Mouse (Mus musculus): ENCODE measurements around the gene Olfr1154. TPM values are rescaled to one million over a fixed set of nuclear protein-coding genes. Genes with fewer than 3 reads are reported as not detected.

Gene Olfr1154
- total RNA-seq (2022): not detected

- DNase-seq (ENCODE audit: low spot score in 2 of 2): no peak
Measured at GRCm38 (mm10) chr2:87905066-87905465, at the start of gene Olfr1154. Gene Olfr1154 (minus strand): TSS chr2:87905166.

DNA sequence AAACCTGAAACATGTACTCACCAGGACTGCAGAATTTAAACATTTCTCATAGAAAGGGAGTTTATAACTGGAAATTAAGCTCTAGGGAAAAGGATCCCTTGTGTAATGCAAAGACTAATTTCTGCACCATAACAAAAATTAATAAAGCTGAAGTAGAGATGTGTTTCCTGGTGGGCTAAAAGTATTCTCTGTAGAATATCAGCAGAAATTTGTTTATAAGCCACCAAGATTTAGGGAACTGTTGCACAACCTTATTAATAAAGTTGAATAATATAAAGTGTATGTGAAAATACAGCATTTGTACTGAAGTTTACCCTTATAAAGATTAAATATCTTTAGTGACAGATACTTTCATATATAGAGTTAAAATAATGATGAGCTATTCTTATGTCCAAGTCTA is 48.0 kb upstream of the Olfr1154 start, which contains the start of gene Olfr1156:
Gene Olfr1156, minus strand, starts transcription at position 101 of the 400 bp plus-strand sequence.
- DNase-seq (ENCODE audit: low spot score in 2 of 2): no peak

- no peak for DNase-seq (ENCODE audit: low spot score in 2 of 2)
Measured at GRCm38 (mm10) chr2:87945037-87945436, 40.1 kb upstream of the Olfr1154 start, which contains the start of gene Olfr1155. Gene Olfr1155 (minus strand): TSS chr2:87945137.

GRCm38 (mm10) chr2:87894662-87895061 is 10.3 kb downstream of the Olfr1154 start, which contains the start of gene Olfr1153:
Gene Olfr1153 (plus strand): TSS chr2:87894962.
- DNase-seq (ENCODE audit: low spot score in 2 of 2): no peak

GRCm38 (mm10) chr2:87866192-87866591 is 38.8 kb downstream of the Olfr1154 start, which contains the start of gene Olfr1152:
Gene Olfr1152 (plus strand): TSS chr2:87866492.
- DNase-seq (ENCODE audit: low spot score in 2 of 2): no peak

- no peak for DNase-seq (ENCODE audit: low spot score in 2 of 2)
Measured at GRCm38 (mm10) chr2:87855562-87855961, 49.4 kb downstream of the Olfr1154 start, which contains the start of gene Olfr1151. Gene Olfr1151 (plus strand): TSS chr2:87855862.

Other genes with a start within 250 kb of the Olfr1154 start
- not detected for gene Olfr1134, start 246.7 kb downstream of the Olfr1154 start, total RNA-seq (2022)
- not detected for gene Olfr1135, start 231.5 kb downstream of the Olfr1154 start, total RNA-seq (2022)
- not detected for gene Olfr1136, start 211.2 kb downstream of the Olfr1154 start, total RNA-seq (2022)
- gene Olfr1137, start 192.0 kb downstream of the Olfr1154 start, total RNA-seq (2022): not detected
- gene Olfr1138, start 165.2 kb downstream of the Olfr1154 start, total RNA-seq (2022): not detected
- gene Olfr1140, start 161.4 kb downstream of the Olfr1154 start, total RNA-seq (2022): not detected
- gene Olfr1141, start 151.2 kb downstream of the Olfr1154 start, total RNA-seq (2022): not detected
- not detected for gene Olfr152, start 125.7 kb downstream of the Olfr1154 start, total RNA-seq (2022)
- gene Olfr1143, start 104.6 kb downstream of the Olfr1154 start, total RNA-seq (2022): not detected
- gene Olfr1145, start 95.3 kb downstream of the Olfr1154 start, total RNA-seq (2022): not detected
- not detected for gene Olfr1148, start 74.6 kb downstream of the Olfr1154 start, total RNA-seq (2022)
- gene Olfr1150-ps1, start 61.2 kb downstream of the Olfr1154 start, total RNA-seq (2022): not detected
- not detected for gene Olfr1151, start 49.3 kb downstream of the Olfr1154 start, total RNA-seq (2022)
- gene Olfr1152, start 38.7 kb downstream of the Olfr1154 start, total RNA-seq (2022): not detected
- gene Olfr1153, start 10.2 kb downstream of the Olfr1154 start, total RNA-seq (2022): not detected
- gene Olfr1155, start 40.0 kb upstream of the Olfr1154 start, total RNA-seq (2022): not detected
- under 1 TPM in 3 of 4 experiments, not detected in 1; 0.14 to 0.23 (median 0.22) TPM for gene Olfr1156, start 47.9 kb upstream of the Olfr1154 start, total RNA-seq (2022)
- not detected for gene Olfr1157, start 63.1 kb upstream of the Olfr1154 start, total RNA-seq (2022)
- not detected for gene Olfr74, start 69.5 kb upstream of the Olfr1154 start, total RNA-seq (2022)
- gene Olfr1158, start 84.9 kb upstream of the Olfr1154 start, total RNA-seq (2022): not detected
- not detected for gene Olfr1160, start 103.1 kb upstream of the Olfr1154 start, total RNA-seq (2022)
- not detected for gene Olfr1161, start 117.6 kb upstream of the Olfr1154 start, total RNA-seq (2022)
- not detected for gene Olfr73, start 132.5 kb upstream of the Olfr1154 start, total RNA-seq (2022)
- gene Olfr1162, start 146.0 kb upstream of the Olfr1154 start, total RNA-seq (2022): not detected
- not detected for gene Olfr1163, start 166.7 kb upstream of the Olfr1154 start, total RNA-seq (2022)
- gene Olfr1164, start 188.8 kb upstream of the Olfr1154 start, total RNA-seq (2022): not detected
- not detected for gene Olfr1166, start 223.1 kb upstream of the Olfr1154 start, total RNA-seq (2022)

All from left cerebral cortex, adult 8-10 months (tissue).